Comparison of ENCODE assay signal across 9 mouse cellular contexts in genomic region chr2:29846061-29846853, GRCm38 (mm10). TPM values are rescaled to one million over a fixed set of nuclear protein-coding genes. Genes with fewer than 3 reads are reported as not detected.
DNase-seq lines count a peak whose midpoint lies in the region; ATAC-seq and TF ChIP-seq lines count a peak whose summit lies in the region.
"Had no signal": no experiment of that assay in that cellular context is flagged by ENCODE, and none has a peak within 500 bp of the region (broad histone marks: within the 10 kb centered on the region; RNA-seq: fewer than 3 reads in every experiment).

No protein-coding gene starts in this region.

- H3K36me3 ChIP-seq in lung, embryonic 16.5 days (ENCODE audit: control insufficient read depth, insufficient read depth, low read length) = peaks cover 8% of the 10 kb centered on the region
- peaks cover 23% of the 10 kb centered on the region; the same call in 1 of the 2 replicates for H3K36me3 ChIP-seq in lung, postnatal 0 days (ENCODE audit: insufficient read depth, low read length)
- H3K36me3 ChIP-seq in forebrain, embryonic 13.5 days (ENCODE audit: poor library complexity, severe bottlenecking) = peaks cover 29% of the 10 kb centered on the region
- H3K36me3 ChIP-seq in limb, embryonic 10.5 days = peaks cover 37% of the 10 kb centered on the region
- H3K36me3 ChIP-seq in thymus, adult 2 months (ENCODE audit: control insufficient read depth, insufficient read depth, low read length) = peaks cover 14% of the 10 kb centered on the region

- no peak overlapping the region for H3K27ac ChIP-seq in lung, embryonic 16.5 days (ENCODE audit: low read length)
- no peak overlapping the region for H3K27ac ChIP-seq in lung, postnatal 0 days (ENCODE audit: low read length)
- no peak overlapping the region for H3K27ac ChIP-seq in forebrain, embryonic 13.5 days
- H3K27ac ChIP-seq in limb, embryonic 10.5 days = peak overlapping the region; percentile 53; the same call in 1 of the 2 replicates
- no peak overlapping the region for H3K27ac ChIP-seq in thymus, adult 2 months (ENCODE audit: control insufficient read depth, insufficient read depth, low read length)
- H3K27ac ChIP-seq: macrophage had no signal

- no peak overlapping the region for H3K9ac ChIP-seq in lung, embryonic 16.5 days (ENCODE audit: low read length)
- no peak overlapping the region for H3K9ac ChIP-seq in lung, postnatal 0 days (replicated peaks; ENCODE audit: low read depth)
- peak overlapping the region; percentile 66 for H3K9ac ChIP-seq in forebrain, embryonic 13.5 days

- 0 out of 2 replicates have a peak overlapping the region, but pooled peaks have one; percentile 9 for H3K4me3 ChIP-seq in lung, embryonic 16.5 days (ENCODE audit: low read length)
- no peak overlapping the region for H3K4me3 ChIP-seq in lung, postnatal 0 days (ENCODE audit: low read depth, low read length)
- H3K4me3 ChIP-seq in forebrain, embryonic 13.5 days = peak overlapping the region; percentile 47
- H3K4me3 ChIP-seq in limb, embryonic 10.5 days = peak overlapping the region; percentile 49
- H3K4me3 ChIP-seq in thymus, adult 2 months (ENCODE audit: control insufficient read depth, insufficient read depth, low read length) = no peak overlapping the region

- no peak for DNase-seq in lung, postnatal 0 days (ENCODE audit: low spot score)
- DNase-seq in limb, embryonic 10.5 days (ENCODE audit: low spot score) = peak; percentile 64
- DNase-seq in right cerebral cortex, postnatal 14 days = peak; percentile 30
- no peak for DNase-seq in thymus, adult 2 months
- DNase-seq in urinary bladder, postnatal 4 days (ENCODE audit: low spot score in 2 of 2) = no peak
- DNase-seq in frontal cortex, postnatal 14 days (ENCODE audit: low spot score in 2 of 2) = no peak

- H3K9me3 ChIP-seq in lung, embryonic 16.5 days (ENCODE audit: control insufficient read depth, low read length) = no peaks in the 10 kb centered on the region
- H3K9me3 ChIP-seq in lung, postnatal 0 days (ENCODE audit: low read length) = no peaks in the 10 kb centered on the region
- H3K9me3 ChIP-seq in forebrain, embryonic 13.5 days (replicated peaks) = no peaks in the 10 kb centered on the region
- no peaks in the 10 kb centered on the region for H3K9me3 ChIP-seq in limb, embryonic 10.5 days (replicated peaks)

- no peak for ATAC-seq in lung, embryonic 16.5 days (ENCODE audit: low read depth)
- ATAC-seq in lung, postnatal 0 days = no peak
- ATAC-seq in forebrain, embryonic 13.5 days = 0 out of 2 replicates have a peak, but pooled peaks have one; percentile 19

- no peak for TF ChIP-seq CTCF in lung, postnatal 0 days (IDR thresholded peaks at IDR 0.05)
- TF ChIP-seq CTCF in thymus, adult 2 months (IDR thresholded peaks at IDR 0.05; ENCODE audit: borderline replicate concordance, control insufficient read depth, extremely low read depth, insufficient read depth, low read length, poor library complexity) = no peak

- no peak overlapping the region for H3K4me2 ChIP-seq in lung, embryonic 16.5 days (ENCODE audit: low read depth, low read length)
- no peak overlapping the region for H3K4me2 ChIP-seq in lung, postnatal 0 days (replicated peaks; ENCODE audit: low read depth, low read length)
- H3K4me2 ChIP-seq in forebrain, embryonic 13.5 days = peak overlapping the region; percentile 81

- peaks cover 44% of the 10 kb centered on the region for H3K27me3 ChIP-seq in lung, embryonic 16.5 days (ENCODE audit: control insufficient read depth, insufficient read depth, low read depth, low read length)
- peaks cover 30% of the 10 kb centered on the region for H3K27me3 ChIP-seq in lung, postnatal 0 days (replicated peaks; ENCODE audit: insufficient read depth, low read length)
- peaks cover 88% of the 10 kb centered on the region for H3K27me3 ChIP-seq in forebrain, embryonic 13.5 days
- H3K27me3 ChIP-seq in limb, embryonic 10.5 days (ENCODE audit: low read depth, poor library complexity, severe bottlenecking) = peaks cover 76% of the 10 kb centered on the region
- no peaks in the 10 kb centered on the region for H3K27me3 ChIP-seq in thymus, adult 2 months (ENCODE audit: control insufficient read depth, insufficient read depth, low read length)

- no peak for TF ChIP-seq POLR2A in thymus, adult 2 months (IDR thresholded peaks at IDR 0.05; ENCODE audit: control insufficient read depth, extremely low read depth, insufficient read depth, low read length, poor library complexity)

- H3K4me1 ChIP-seq in lung, embryonic 16.5 days (replicated peaks; ENCODE audit: control insufficient read depth, insufficient read depth, low read length) = no peaks in the 10 kb centered on the region; the same call in 1 of the 2 replicates
- H3K4me1 ChIP-seq in lung, postnatal 0 days (ENCODE audit: insufficient read depth, low read depth, low read length) = no peaks in the 10 kb centered on the region
- H3K4me1 ChIP-seq in forebrain, embryonic 13.5 days = peaks cover 21% of the 10 kb centered on the region
- H3K4me1 ChIP-seq in limb, embryonic 10.5 days = peaks cover 22% of the 10 kb centered on the region
- H3K4me1 ChIP-seq in thymus, adult 2 months (replicated peaks; ENCODE audit: control insufficient read depth, insufficient read depth, low read length) = peaks cover 21% of the 10 kb centered on the region

- no peak for TF ChIP-seq EP300 in lung, postnatal 0 days (IDR thresholded peaks at IDR 0.05)

- 12% methylated on average over 47 of the region's 47 CpGs for WGBS in lung, embryonic 16.5 days
- 17% methylated on average over 44 of the region's 47 CpGs for WGBS in lung, postnatal 0 days
- WGBS in forebrain, embryonic 13.5 days = 2% methylated on average over 46 of the region's 47 CpGs
- WGBS in limb, embryonic 10.5 days = 2% methylated on average over 47 of the region's 47 CpGs
- WGBS in thymus, adult 2 months = 82% methylated on average over 47 of the region's 47 CpGs

RNA-seq across cellular contexts. Expression of gene Cercam, which starts 22.7 kb away (rescaled TPM):
- 14.8 and 17.6 TPM in 2 replicates for polyA plus RNA-seq in lung, embryonic 16.5 days (2015; fragmentation: Nextera tagmentation; extraction: Ambion mirVana)
- polyA plus RNA-seq in lung, postnatal 0 days (2015; fragmentation: Nextera tagmentation; extraction: Ambion mirVana) = 5.4 and 5.6 TPM in 2 replicates
- polyA plus RNA-seq in forebrain, embryonic 13.5 days (2015; fragmentation: Nextera tagmentation; extraction: Ambion mirVana) = 5.8 and 7.7 TPM in 2 replicates
- 8.9 and 11.4 TPM in 2 replicates for polyA plus RNA-seq in limb, embryonic 10.5 days (2016; fragmentation: Nextera tagmentation; extraction: Ambion mirVana)
- 9.9 and 10.4 TPM in 2 replicates for polyA plus RNA-seq in thymus, adult 2 months (2012; rRNA removed)

RNA-seq across cellular contexts. Expression of gene Urm1, which starts 26.4 kb away (rescaled TPM):
- polyA plus RNA-seq in lung, embryonic 16.5 days (2015; fragmentation: Nextera tagmentation; extraction: Ambion mirVana) = 24.8 and 31.0 TPM in 2 replicates
- polyA plus RNA-seq in lung, postnatal 0 days (2015; fragmentation: Nextera tagmentation; extraction: Ambion mirVana) = 13.5 and 19.0 TPM in 2 replicates
- polyA plus RNA-seq in forebrain, embryonic 13.5 days (2015; fragmentation: Nextera tagmentation; extraction: Ambion mirVana) = 18.7 and 20.1 TPM in 2 replicates
- polyA plus RNA-seq in limb, embryonic 10.5 days (2016; fragmentation: Nextera tagmentation; extraction: Ambion mirVana) = 20.4 and 25.1 TPM in 2 replicates
- polyA plus RNA-seq in thymus, adult 2 months (2012; rRNA removed) = 70.2 and 79.9 TPM in 2 replicates

RNA-seq across cellular contexts. Expression of gene Odf2, which starts 42.8 kb away (rescaled TPM):
- 60.8 and 62.3 TPM in 2 replicates for polyA plus RNA-seq in lung, embryonic 16.5 days (2015; fragmentation: Nextera tagmentation; extraction: Ambion mirVana)
- 21.8 and 25.8 TPM in 2 replicates for polyA plus RNA-seq in lung, postnatal 0 days (2015; fragmentation: Nextera tagmentation; extraction: Ambion mirVana)
- polyA plus RNA-seq in forebrain, embryonic 13.5 days (2015; fragmentation: Nextera tagmentation; extraction: Ambion mirVana) = 77.4 and 91.8 TPM in 2 replicates
- polyA plus RNA-seq in limb, embryonic 10.5 days (2016; fragmentation: Nextera tagmentation; extraction: Ambion mirVana) = 101 and 105 TPM in 2 replicates
- polyA plus RNA-seq in thymus, adult 2 months (2012; rRNA removed) = 60.7 and 70.7 TPM in 2 replicates

RNA-seq across cellular contexts. Expression of gene Slc27a4, which starts 43.8 kb away (rescaled TPM):
- polyA plus RNA-seq in lung, embryonic 16.5 days (2015; fragmentation: Nextera tagmentation; extraction: Ambion mirVana) = 11.7 and 13.3 TPM in 2 replicates
- polyA plus RNA-seq in lung, postnatal 0 days (2015; fragmentation: Nextera tagmentation; extraction: Ambion mirVana) = 11.8 and 12.1 TPM in 2 replicates
- polyA plus RNA-seq in forebrain, embryonic 13.5 days (2015; fragmentation: Nextera tagmentation; extraction: Ambion mirVana) = 18.6 and 20.3 TPM in 2 replicates
- polyA plus RNA-seq in limb, embryonic 10.5 days (2016; fragmentation: Nextera tagmentation; extraction: Ambion mirVana) = 8.5 and 9.8 TPM in 2 replicates
- polyA plus RNA-seq in thymus, adult 2 months (2012; rRNA removed) = 34.7 and 35.8 TPM in 2 replicates

RNA-seq across cellular contexts. Expression of gene Trub2, which starts 58.0 kb away (rescaled TPM):
- polyA plus RNA-seq in lung, embryonic 16.5 days (2015; fragmentation: Nextera tagmentation; extraction: Ambion mirVana) = 33.9 and 38.3 TPM in 2 replicates
- 16.2 and 18.5 TPM in 2 replicates for polyA plus RNA-seq in lung, postnatal 0 days (2015; fragmentation: Nextera tagmentation; extraction: Ambion mirVana)
- polyA plus RNA-seq in forebrain, embryonic 13.5 days (2015; fragmentation: Nextera tagmentation; extraction: Ambion mirVana) = 43.4 and 49.7 TPM in 2 replicates
- 65.7 and 73.8 TPM in 2 replicates for polyA plus RNA-seq in limb, embryonic 10.5 days (2016; fragmentation: Nextera tagmentation; extraction: Ambion mirVana)
- polyA plus RNA-seq in thymus, adult 2 months (2012; rRNA removed) = 61.1 and 70.5 TPM in 2 replicates

Comparison
In these comparisons a context has a peak if more than half of its experiments do, and no peak if none do; other contexts are left out.
1. H3K4me3 ChIP-seq: peak in lung, embryonic 16.5 days (single experiment), forebrain, embryonic 13.5 days (single experiment) and limb, embryonic 10.5 days (single experiment); none in lung, postnatal 0 days (single experiment) and thymus, adult 2 months (single experiment).
2. DNase-seq: peak in limb, embryonic 10.5 days (single experiment) and right cerebral cortex, postnatal 14 days (single experiment); none in lung, postnatal 0 days (single experiment), thymus, adult 2 months (single experiment), urinary bladder, postnatal 4 days (0 of 2) and frontal cortex, postnatal 14 days (0 of 2).